Mouse (Mus musculus) thymus, postnatal 0 days (tissue): ENCODE results near the gene Btf3l4. TPM values are rescaled to one million over a fixed set of nuclear protein-coding genes. Genes with fewer than 3 reads are reported as not detected.

ENCODE experiments used
- DNase-seq: peaks from one replicate; pipeline ENCODE4 v3.0.0-alpha.2; 2015; ENCODE audit warnings: low spot score
- polyA plus RNA-seq: library from polyadenylated mRNA; unstranded; fragments of >200 nt; fragmentation: Nextera tagmentation; extraction: Ambion mirVana; gene quantifications from 2 replicates; pipeline ENCODE4 v1.2.1, GENCODE M21; 2015

Gene Btf3l4
- polyA plus RNA-seq, 1 experiment from 2014 or later: 187 TPM

GRCm38 (mm10) chr4:108825677-108826076 is 7.7 kb downstream of the Btf3l4 start:
- DNase-seq: no peak

GRCm38 (mm10) chr4:108811550-108811949 is 21.9 kb downstream of the Btf3l4 start:
- no peak for DNase-seq

GRCm38 (mm10) chr4:108811142-108811541 is 22.3 kb downstream of the Btf3l4 start:
- DNase-seq: no peak

- DNase-seq: no peak
Observed at GRCm38 (mm10) chr4:108803535-108803934, 29.9 kb downstream of the Btf3l4 start.

GRCm38 (mm10) chr4:108798083-108798830 is 35.2 kb downstream of the Btf3l4 start:
- peak; percentile 27 for DNase-seq

- no peak for DNase-seq
Observed at GRCm38 (mm10) chr4:108796701-108797100, 36.7 kb downstream of the Btf3l4 start.

- DNase-seq: no peak
Observed at GRCm38 (mm10) chr4:108793941-108794340, 39.5 kb downstream of the Btf3l4 start.

- DNase-seq: no peak
Observed at GRCm38 (mm10) chr4:108790507-108790906, 42.9 kb downstream of the Btf3l4 start.

- DNase-seq: no peak
Observed at GRCm38 (mm10) chr4:108789258-108789936, 44.0 kb downstream of the Btf3l4 start.

GRCm38 (mm10) chr4:108782421-108783085 is 50.9 kb downstream of the Btf3l4 start:
- no peak for DNase-seq

GRCm38 (mm10) chr4:108781596-108781995 is 51.8 kb downstream of the Btf3l4 start:
- no peak for DNase-seq

- no peak for DNase-seq
Observed at GRCm38 (mm10) chr4:108780864-108781205, 52.6 kb downstream of the Btf3l4 start.

GRCm38 (mm10) chr4:108780057-108780863 is 53.2 kb downstream of the Btf3l4 start, which contains the start of gene Zfyve9:
Gene Zfyve9, minus strand, starts transcription at chr4:108780798.
- DNase-seq: peak; percentile 69

GRCm38 (mm10) chr4:108779763-108780056 is 53.7 kb downstream of the Btf3l4 start:
- DNase-seq: peak; percentile 21

- DNase-seq: no peak
Observed at GRCm38 (mm10) chr4:108768527-108768926, 64.9 kb downstream of the Btf3l4 start.

Other genes with a start within 250 kb of the Btf3l4 start
- 38.5 and 42.5 TPM in 2 replicates for gene Cc2d1b, start 213.7 kb downstream of the Btf3l4 start, polyA plus RNA-seq
- 0.21 and 0.59 TPM in 2 replicates for gene 3110021N24Rik, start 114.0 kb downstream of the Btf3l4 start, polyA plus RNA-seq
- gene Zfyve9, start 52.8 kb downstream of the Btf3l4 start, polyA plus RNA-seq: 0.94 and 1.2 TPM in 2 replicates
- gene Txndc12, start 987 bp upstream of the Btf3l4 start, polyA plus RNA-seq: 50.5 and 53.4 TPM in 2 replicates
- 81.5 and 83.2 TPM in 2 replicates for gene Kti12, start 14.2 kb upstream of the Btf3l4 start, polyA plus RNA-seq
- 0.94 and 2.5 TPM in 2 replicates for gene A730015C16Rik, start 15.0 kb upstream of the Btf3l4 start, polyA plus RNA-seq
- 2.6 and 4.0 TPM in 2 replicates for gene Rab3b, start 45.4 kb upstream of the Btf3l4 start, polyA plus RNA-seq
- 42.1 and 52.5 TPM in 2 replicates for gene Nrd1, start 167.0 kb upstream of the Btf3l4 start, polyA plus RNA-seq